Mouse (Mus musculus) forebrain, embryonic 12.5 days (tissue): ENCODE measurements around the gene Slc6a21. TPM values are rescaled to one million over a fixed set of nuclear protein-coding genes. Genes with fewer than 3 reads are reported as not detected.

Experiments used
- ATAC-seq: fragments of 200-750 bp; cut with Nextera tagmentation; 2 replicates; pipeline ENCODE4 v1.8.0; 2017; ENCODE audit warnings: moderate TSS enrichment; ENCODE audit not compliant: low FRiP score
- H3K27ac ChIP-seq: fragments of 300-500 bp; sonication (generic); 2 replicates; pipeline ENCODE4 v1.5.1; 2016; ENCODE audit warnings: mild to moderate bottlenecking
- H3K27me3 ChIP-seq: fragments of 300-500 bp; sonication (generic); 2 replicates; pipeline ENCODE4 v1.6.1; 2016; ENCODE audit warnings: mild to moderate bottlenecking
- H3K36me3 ChIP-seq: fragments of 300-500 bp; sonication (generic); replicated peaks from 2 replicates; pipeline ENCODE4 v1.6.1; 2016; ENCODE audit warnings: mild to moderate bottlenecking
- H3K4me1 ChIP-seq: fragments of 300-500 bp; sonication (generic); 2 replicates; pipeline ENCODE4 v1.6.1; 2016
- H3K4me2 ChIP-seq: fragments of 300-500 bp; sonication (generic); 2 replicates; pipeline ENCODE4 v1.6.1; 2016; ENCODE audit warnings: mild to moderate bottlenecking, moderate library complexity
- H3K4me3 ChIP-seq: fragments of 300-500 bp; sonication (generic); replicated peaks from 2 replicates; pipeline ENCODE4 v1.5.1; 2016; ENCODE audit warnings: mild to moderate bottlenecking
- H3K9ac ChIP-seq: fragments of 300-500 bp; sonication (generic); 2 replicates; pipeline ENCODE4 v1.6.1; 2016; ENCODE audit warnings: mild to moderate bottlenecking
- H3K9me3 ChIP-seq: fragments of 300-500 bp; sonication (generic); 2 replicates; pipeline ENCODE4 v1.6.1; 2016
- WGBS: fragments of 180-500 bp; shearing (Covaris S2); methylation state at CpG from one replicate; pipeline ENCODE4 v1.1.7; 2016; 5-methylcytosine and 5-hydroxymethylcytosine counted together
- polyA plus RNA-seq: library from polyadenylated mRNA; unstranded; fragments of >200 nt; fragmentation: Nextera tagmentation; extraction: Ambion mirVana; gene quantifications from 2 replicates; pipeline ENCODE4 v1.2.1, GENCODE M21; 2016

Slc6a21 gene
- polyA plus RNA-seq, 1 experiment from 2014 or later, result not detected

DNA sequence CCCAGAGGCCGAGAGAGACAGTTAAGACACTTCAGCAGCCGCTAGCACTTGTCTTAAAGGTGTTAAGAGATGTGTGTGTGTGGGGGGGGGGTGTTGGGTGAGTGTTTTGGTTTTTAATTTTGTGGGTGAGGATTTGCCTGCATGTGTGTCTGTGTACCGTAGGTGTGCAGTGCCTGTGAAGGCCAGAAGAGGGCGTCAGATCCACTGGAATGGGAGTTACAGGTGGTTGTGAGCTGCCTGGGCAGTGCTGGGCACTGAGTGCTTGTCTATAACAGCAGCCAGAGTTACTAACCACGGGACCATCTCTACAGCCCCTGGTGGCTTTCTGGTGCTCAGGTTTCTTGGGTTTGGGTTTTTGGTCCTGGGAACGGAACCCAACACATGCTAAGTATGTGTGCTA, 54.2 kb downstream of the Slc6a21 start:
- no peaks in the 10 kb centered on the region for H3K36me3 ChIP-seq
- H3K4me3 ChIP-seq, result no peak overlapping the region
- no peak overlapping the region for H3K27ac ChIP-seq
- WGBS, result 80% methylated on average over 6 of the region's 6 CpGs
- H3K9me3 ChIP-seq, result no peaks in the 10 kb centered on the region
- peaks cover 27% of the 10 kb centered on the region for H3K4me1 ChIP-seq
- H3K4me2 ChIP-seq, result no peak overlapping the region
- H3K27me3 ChIP-seq, result peaks cover 22% of the 10 kb centered on the region
- ATAC-seq, result no peak
- H3K9ac ChIP-seq, result no peak overlapping the region

DNA sequence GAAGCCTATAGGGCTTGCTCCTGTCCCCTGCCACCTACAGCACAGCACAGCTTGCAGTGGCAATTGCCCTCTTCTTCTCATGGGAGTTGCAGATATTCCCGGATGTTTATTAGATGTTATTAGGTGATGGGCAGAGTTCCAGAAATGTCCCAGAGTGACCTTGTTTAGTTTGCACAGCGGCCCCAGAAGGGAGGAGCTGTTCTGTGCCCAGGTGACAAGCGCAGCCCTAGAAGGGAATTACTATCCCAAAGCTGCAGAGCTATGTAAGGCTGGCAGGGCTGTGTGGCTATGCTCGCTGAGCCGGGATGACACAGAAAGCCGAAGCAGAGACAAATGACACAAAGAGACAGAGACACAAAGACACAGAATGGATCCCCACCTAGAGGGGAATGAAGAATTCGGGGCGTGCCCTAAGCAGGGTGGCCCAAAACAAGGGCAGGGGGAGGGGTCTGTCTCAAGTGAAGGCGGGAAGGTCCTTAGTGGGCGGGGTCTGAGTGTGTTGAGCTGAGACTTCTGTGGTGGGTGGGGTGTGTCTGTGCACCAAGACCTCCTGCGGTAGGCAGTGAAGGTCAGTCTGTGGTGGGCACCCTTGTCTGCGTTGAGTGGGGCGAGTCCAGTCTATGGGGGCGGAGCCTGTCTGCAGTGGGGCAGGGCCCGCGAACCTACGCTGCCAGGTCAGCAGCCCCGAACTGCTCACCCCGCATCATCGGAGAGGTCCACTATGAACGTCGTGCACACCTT, 55.5 kb downstream of the Slc6a21 start:
- peak; percentile 66; the same call in 1 of the 2 replicates for ATAC-seq
- Histone ChIP-seq H3K9me3 (no peaks in the 10 kb centered on the region), H3K27me3 (peaks cover 36% of the 10 kb centered on the region), H3K4me1 (peaks cover 29% of the 10 kb centered on the region), H3K4me3 (peak overlapping the region; percentile 61), H3K27ac (no peak overlapping the region), H3K9ac (peak overlapping the region; percentile 73), H3K4me2 (peak overlapping the region; percentile 94), H3K36me3 (no peaks in the 10 kb centered on the region)
- WGBS, result 4% methylated on average over 22 of the region's 22 CpGs

GRCm38 (mm10) chr7:45333431-45333982, 56.2 kb downstream of the Slc6a21 start, which contains the start of gene Trpm4:
Trpm4 (minus strand) TSS chr7:45333780.
- Histone ChIP-seq H3K27me3 (peaks cover 40% of the 10 kb centered on the region), H3K4me1 (peaks cover 35% of the 10 kb centered on the region), H3K4me3 (peak within 1 kb of the TSS; percentile 61), H3K9me3 (no peaks in the 10 kb centered on the region), H3K4me2 (peak within 1 kb of the TSS; percentile 94), H3K36me3 (no peaks in the 10 kb centered on the region), H3K27ac (no peak within 1 kb of the TSS), H3K9ac (peak within 1 kb of the TSS; percentile 73)
- peak; percentile 54; the same call in 1 of the 2 replicates for ATAC-seq
- WGBS, result 1% methylated on average over 38 of the region's 38 CpGs

DNA sequence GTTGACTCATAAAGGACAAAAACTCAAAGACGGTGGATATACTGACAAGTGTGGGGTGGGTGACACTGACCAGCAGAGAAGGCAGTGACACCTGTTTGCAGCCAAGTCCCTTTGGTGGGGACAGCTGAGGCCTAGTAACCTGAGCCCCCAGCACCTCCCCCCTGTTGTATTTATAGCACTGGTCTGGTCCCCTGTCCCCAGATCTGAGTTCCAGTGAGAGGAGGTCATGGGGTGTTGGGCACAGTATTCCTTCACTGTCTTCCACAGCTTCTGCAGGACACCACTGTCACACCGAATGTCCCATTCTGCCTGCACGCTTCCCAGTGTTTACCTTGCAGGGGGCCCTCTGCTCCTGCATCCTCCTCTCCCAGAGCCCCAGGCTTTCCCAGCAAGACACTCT, 57.3 kb downstream of the Slc6a21 start:
- Histone ChIP-seq H3K36me3 (no peaks in the 10 kb centered on the region), H3K4me3 (no peak overlapping the region), H3K27me3 (peaks cover 40% of the 10 kb centered on the region), H3K27ac (no peak overlapping the region), H3K9ac (0 out of 2 replicates have a peak overlapping the region, but pooled peaks have one; percentile 27), H3K4me1 (peaks cover 45% of the 10 kb centered on the region), H3K4me2 (no peak overlapping the region), H3K9me3 (no peaks in the 10 kb centered on the region)
- no peak for ATAC-seq
- WGBS, result 33% methylated on average over 3 of the region's 3 CpGs

DNA sequence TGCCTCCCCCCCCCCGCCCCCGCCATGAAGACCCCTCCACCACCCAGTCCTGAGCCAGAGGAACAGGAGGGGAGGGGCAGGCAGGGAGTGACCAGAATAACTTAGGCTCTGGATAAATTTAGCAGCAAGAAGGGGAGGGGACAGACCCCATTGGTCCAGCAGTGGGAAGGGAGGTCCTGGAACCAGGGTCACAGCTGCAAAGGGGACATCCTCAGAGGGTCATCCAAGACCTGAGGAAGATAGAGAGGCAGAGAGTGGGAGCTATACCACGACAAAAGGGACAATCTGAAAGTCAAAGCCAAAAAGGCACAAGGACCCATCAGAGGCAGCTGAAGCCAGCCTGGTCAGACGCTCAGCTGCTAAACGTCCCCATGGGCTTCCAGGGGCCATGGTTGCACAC, 57.7 kb downstream of the Slc6a21 start, which contains the start of gene Hrc:
Hrc (plus strand) TSS at position 235 of the 400 bp plus-strand sequence.
- WGBS, result 37% methylated on average over 5 of the region's 5 CpGs
- H3K27me3 ChIP-seq, result peaks cover 40% of the 10 kb centered on the region
- 0 out of 2 replicates have a peak within 1 kb of the TSS, but pooled peaks have one; percentile 73 for H3K9ac ChIP-seq
- H3K4me1 ChIP-seq, result peaks cover 50% of the 10 kb centered on the region
- H3K27ac ChIP-seq, result no peak within 1 kb of the TSS
- H3K9me3 ChIP-seq, result no peaks in the 10 kb centered on the region
- H3K4me2 ChIP-seq, result peak within 1 kb of the TSS; percentile 94
- H3K4me3 ChIP-seq, result no peak within 1 kb of the TSS
- no peaks in the 10 kb centered on the region for H3K36me3 ChIP-seq
- ATAC-seq, result no peak

DNA sequence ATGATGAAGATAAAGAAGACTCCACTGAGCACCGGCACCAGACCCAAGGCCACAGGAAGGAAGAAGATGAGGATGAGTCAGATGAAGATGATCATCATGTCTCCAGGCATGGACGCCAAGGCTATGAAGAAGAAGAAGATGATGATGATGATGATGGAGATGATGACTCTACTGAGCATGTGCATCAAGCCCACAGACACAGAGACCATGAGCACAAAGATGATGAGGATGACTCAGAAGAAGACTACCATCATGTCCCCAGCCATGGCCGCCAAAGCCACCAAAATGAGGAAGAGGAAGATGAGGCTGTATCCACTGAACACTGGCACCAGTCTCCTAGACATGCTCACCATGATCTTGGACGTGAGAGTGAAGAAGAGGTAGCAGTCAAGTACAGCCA, 59.0 kb downstream of the Slc6a21 start:
- Histone ChIP-seq H3K9me3 (no peaks in the 10 kb centered on the region), H3K4me1 (peaks cover 62% of the 10 kb centered on the region), H3K27ac (no peak overlapping the region), H3K36me3 (no peaks in the 10 kb centered on the region), H3K27me3 (peaks cover 49% of the 10 kb centered on the region), H3K4me3 (no peak overlapping the region), H3K4me2 (no peak overlapping the region), H3K9ac (no peak overlapping the region)
- ATAC-seq, result no peak
- 83% methylated on average over 4 of the region's 4 CpGs for WGBS

- no peak for ATAC-seq
- H3K4me1 ChIP-seq, result peaks cover 65% of the 10 kb centered on the region
- H3K27ac ChIP-seq, result no peak overlapping the region
- WGBS, result 14% methylated on average over 4 of the region's 4 CpGs
- no peaks in the 10 kb centered on the region for H3K36me3 ChIP-seq
- no peak overlapping the region for H3K4me2 ChIP-seq
- H3K4me3 ChIP-seq, result no peak overlapping the region
- no peaks in the 10 kb centered on the region for H3K9me3 ChIP-seq
- no peak overlapping the region for H3K9ac ChIP-seq
- peaks cover 52% of the 10 kb centered on the region for H3K27me3 ChIP-seq
These were observed 60.2 kb downstream of the Slc6a21 start for GRCm38 (mm10) chr7:45337469-45337868.

GRCm38 (mm10) chr7:45338161-45338911, 61.0 kb downstream of the Slc6a21 start:
- H3K4me3 ChIP-seq, result peak overlapping the region; percentile 50; the same call in 1 of the 2 replicates

More at GRCm38 (mm10) chr7:45338161-45338911, 61.0 kb downstream of the Slc6a21 start:
- 3% methylated on average over 14 of the region's 14 CpGs for WGBS
- no peak overlapping the region for H3K9ac ChIP-seq
- no peaks in the 10 kb centered on the region for H3K9me3 ChIP-seq
- H3K4me2 ChIP-seq, result peak overlapping the region; percentile 85
- peaks cover 56% of the 10 kb centered on the region for H3K4me1 ChIP-seq
- H3K27me3 ChIP-seq, result peaks cover 54% of the 10 kb centered on the region
- peak; percentile 8; the same call in 1 of the 2 replicates for ATAC-seq
- no peaks in the 10 kb centered on the region for H3K36me3 ChIP-seq
- no peak overlapping the region for H3K27ac ChIP-seq

Other genes with a start within 250 kb of the Slc6a21 start
- 13.1 and 13.6 TPM in 2 replicates for gene Prr12, start 224.6 kb upstream of the Slc6a21 start, polyA plus RNA-seq
- 53.7 and 54.4 TPM in 2 replicates for gene Nosip, start 215.1 kb upstream of the Slc6a21 start, polyA plus RNA-seq
- gene Prrg2, start 214.8 kb upstream of the Slc6a21 start, polyA plus RNA-seq, result 17.1 and 18.2 TPM in 2 replicates
- gene Rcn3, start 185.3 kb upstream of the Slc6a21 start, polyA plus RNA-seq, result 80.5 and 101 TPM in 2 replicates
- gene Fcgrt, start 173.7 kb upstream of the Slc6a21 start, polyA plus RNA-seq, result 8.3 and 9.6 TPM in 2 replicates
- gene Rps11, start 153.1 kb upstream of the Slc6a21 start, polyA plus RNA-seq, result 1,226 and 1,285 TPM in 2 replicates
- 1,106 and 1,135 TPM in 2 replicates for gene Rpl13a, start 148.8 kb upstream of the Slc6a21 start, polyA plus RNA-seq
- gene Gm45713, start 141.3 kb upstream of the Slc6a21 start, polyA plus RNA-seq, result 0.27 TPM in 1 of 2 replicates, not detected in the other
- gene Flt3l, start 141.1 kb upstream of the Slc6a21 start, polyA plus RNA-seq, result 0.21 and 0.72 TPM in 2 replicates
- 95.0 and 97.5 TPM in 2 replicates for gene Pih1d1, start 123.2 kb upstream of the Slc6a21 start, polyA plus RNA-seq
- gene Aldh16a1, start 122.9 kb upstream of the Slc6a21 start, polyA plus RNA-seq, result 41.9 and 42.9 TPM in 2 replicates
- gene Slc17a7, start 113.6 kb upstream of the Slc6a21 start, polyA plus RNA-seq, result 6.3 and 7.9 TPM in 2 replicates
- 0.52 and 1.4 TPM in 2 replicates for gene Gfy, start 97.9 kb upstream of the Slc6a21 start, polyA plus RNA-seq
- gene Pth2, start 96.5 kb upstream of the Slc6a21 start, polyA plus RNA-seq, result 0.45 and 1.5 TPM in 2 replicates
- 1.2 TPM in 2 replicates for gene Ccdc155, start 72.6 kb upstream of the Slc6a21 start, polyA plus RNA-seq
- gene Dkkl1, start 65.4 kb upstream of the Slc6a21 start, polyA plus RNA-seq, result 0.72 and 0.78 TPM in 2 replicates
- gene Tead2, start 61.8 kb upstream of the Slc6a21 start, polyA plus RNA-seq, result 245 and 256 TPM in 2 replicates
- gene Cd37, start 38.4 kb upstream of the Slc6a21 start, polyA plus RNA-seq, result 1.2 and 1.3 TPM in 2 replicates
- 0.09 and 0.20 TPM in 2 replicates for gene Slc6a16, start 36.4 kb upstream of the Slc6a21 start, polyA plus RNA-seq
- 4.6 and 6.6 TPM in 2 replicates for gene Trpm4, start 56.3 kb downstream of the Slc6a21 start, polyA plus RNA-seq
- gene Hrc, start 57.8 kb downstream of the Slc6a21 start, polyA plus RNA-seq, result 0.13 and 0.20 TPM in 2 replicates
- 12.6 and 14.9 TPM in 2 replicates for gene Ppfia3, start 89.5 kb downstream of the Slc6a21 start, polyA plus RNA-seq
- gene Lin7b, start 93.1 kb downstream of the Slc6a21 start, polyA plus RNA-seq, result 3.1 TPM in 2 replicates
- 313 and 314 TPM in 2 replicates for gene Snrnp70, start 118.2 kb downstream of the Slc6a21 start, polyA plus RNA-seq
- gene Kcna7, start 128.1 kb downstream of the Slc6a21 start, polyA plus RNA-seq, result not detected in 2 replicates
- 0.32 and 0.65 TPM in 2 replicates for gene Ntf5, start 136.2 kb downstream of the Slc6a21 start, polyA plus RNA-seq
- 0.50 TPM in 1 of 2 replicates, not detected in the other for gene Lhb, start 143.3 kb downstream of the Slc6a21 start, polyA plus RNA-seq
- 28.7 and 30.7 TPM in 2 replicates for gene Gys1, start 157.3 kb downstream of the Slc6a21 start, polyA plus RNA-seq
- gene Ruvbl2, start 160.6 kb downstream of the Slc6a21 start, polyA plus RNA-seq, result 167 and 175 TPM in 2 replicates
- 5,523 and 5,537 TPM in 2 replicates for gene Ftl1, start 182.4 kb downstream of the Slc6a21 start, polyA plus RNA-seq
- 240 and 256 TPM in 2 replicates for gene Bax, start 189.4 kb downstream of the Slc6a21 start, polyA plus RNA-seq
- gene Tulp2, start 204.4 kb downstream of the Slc6a21 start, polyA plus RNA-seq, result 0.29 and 0.34 TPM in 2 replicates
- gene Gm45808, start 209.3 kb downstream of the Slc6a21 start, polyA plus RNA-seq, result not detected in 2 replicates
- 3.0 and 3.6 TPM in 2 replicates for gene Dhdh, start 211.3 kb downstream of the Slc6a21 start, polyA plus RNA-seq
- gene Nucb1, start 232.9 kb downstream of the Slc6a21 start, polyA plus RNA-seq, result 89.5 and 90.5 TPM in 2 replicates
- gene Ppp1r15a, start 248.8 kb downstream of the Slc6a21 start, polyA plus RNA-seq, result 14.6 and 16.6 TPM in 2 replicates
- gene Plekha4, start 248.8 kb downstream of the Slc6a21 start, polyA plus RNA-seq, result 0.74 and 1.0 TPM in 2 replicates